Mouse (Mus musculus): ENCODE data around the gene Ppil1. TPM values are rescaled to one million over a fixed set of nuclear protein-coding genes. Genes with fewer than 3 reads are reported as not detected.

The Ppil1 gene
- total RNA-seq, 1 experiment from 2014 or later: 69.8 TPM

DNA sequence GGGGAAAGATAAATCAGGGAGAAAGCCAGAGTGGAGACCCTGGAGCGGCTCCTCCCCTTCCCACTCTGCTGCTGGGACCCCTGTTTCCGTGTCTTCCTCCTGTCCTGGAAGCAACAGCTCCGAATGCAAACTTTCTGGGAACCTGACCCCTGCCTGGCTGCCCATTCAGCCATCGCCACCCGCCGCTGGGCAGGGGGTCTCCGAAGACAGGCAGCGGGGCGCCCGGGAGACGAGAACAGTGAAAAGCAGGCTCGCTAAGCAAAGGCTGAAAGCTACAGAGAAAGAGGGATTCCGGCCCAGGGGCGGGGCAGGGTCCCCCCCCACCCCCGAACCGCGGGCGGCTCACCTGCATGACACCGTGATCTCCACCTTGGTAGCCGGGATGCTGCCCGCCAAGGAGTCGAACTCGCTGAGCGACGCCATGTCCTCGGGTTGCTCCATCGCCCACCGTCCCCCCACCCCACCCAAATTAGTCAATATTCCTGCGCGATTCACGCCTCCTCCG lies 26.7 kb downstream of the Ppil1 start:
- no peak for ATAC-seq (replicated peaks in 1 of 2; ENCODE audit: insufficient read depth in 1 of 2, low FRiP score in 2 of 2, low TSS enrichment in 1 of 2, low read depth in 1 of 2, poor library complexity in 2 of 2, severe bottlenecking in 2 of 2)

DNA sequence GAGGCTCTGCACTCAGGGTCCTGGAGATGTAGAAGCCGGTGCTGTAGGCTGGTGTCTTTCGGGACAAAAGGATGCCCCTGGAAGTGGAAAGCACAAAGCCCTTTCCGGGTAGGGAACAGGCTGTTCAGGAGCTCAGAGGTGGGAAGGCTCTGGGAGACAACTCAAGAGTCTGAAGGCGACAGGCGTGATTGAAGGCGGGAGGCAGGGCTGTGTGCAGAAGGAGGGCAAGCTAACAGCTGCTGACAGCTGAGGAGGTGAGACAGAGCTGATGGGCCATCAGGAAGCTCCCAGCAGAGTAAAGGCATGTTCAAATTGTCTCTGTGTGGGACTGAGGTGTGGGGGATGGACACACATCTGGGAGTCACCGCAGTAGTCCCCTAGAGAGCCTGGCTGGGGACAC lies 27.9 kb downstream of the Ppil1 start:
- ATAC-seq (replicated peaks in 1 of 2; ENCODE audit: insufficient read depth in 1 of 2, low FRiP score in 2 of 2, low TSS enrichment in 1 of 2, low read depth in 1 of 2, poor library complexity in 2 of 2, severe bottlenecking in 2 of 2): no peak

DNA sequence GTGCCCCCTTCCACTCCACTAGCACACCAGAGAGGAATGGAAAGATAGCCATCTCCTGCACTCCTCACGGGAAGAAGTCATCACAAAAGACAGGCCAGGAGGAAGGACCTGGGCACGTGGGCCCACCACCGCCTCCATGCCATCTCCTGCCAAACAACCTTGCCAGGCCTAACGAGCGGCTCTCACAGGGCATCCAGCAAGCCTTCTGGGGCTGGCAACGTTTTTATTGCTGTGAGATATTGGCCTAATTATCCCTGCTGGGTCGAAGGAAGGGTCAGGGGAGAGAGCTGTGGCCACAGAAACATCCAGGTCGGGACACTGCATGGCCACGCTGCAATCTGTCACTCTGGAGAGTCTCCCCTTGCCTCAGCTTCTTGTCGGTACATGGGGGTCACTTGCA lies 32.9 kb downstream of the Ppil1 start:
- no peak for ATAC-seq (replicated peaks in 1 of 2; ENCODE audit: insufficient read depth in 1 of 2, low FRiP score in 2 of 2, low TSS enrichment in 1 of 2, low read depth in 1 of 2, poor library complexity in 2 of 2, severe bottlenecking in 2 of 2)

DNA sequence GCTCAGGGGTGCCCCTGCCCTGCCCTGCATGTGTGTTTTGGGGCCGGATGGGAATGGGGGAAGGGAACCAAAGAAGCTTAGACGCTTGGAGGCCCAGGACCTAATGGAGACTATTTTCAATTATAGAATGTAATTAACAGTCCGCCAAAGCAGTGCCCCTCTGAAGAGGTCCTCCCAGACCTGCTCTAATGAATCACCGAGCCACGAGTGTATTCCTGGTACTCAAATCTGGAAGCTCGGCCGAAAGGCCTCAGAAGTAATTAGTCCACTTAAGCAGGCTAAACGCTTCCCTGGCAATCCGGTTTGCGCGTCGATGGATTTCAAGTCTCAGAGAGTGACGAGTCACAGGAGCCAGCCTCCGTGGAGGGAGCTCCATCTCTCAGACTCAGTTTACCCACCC lies 43.4 kb downstream of the Ppil1 start:
- no peak for ATAC-seq (replicated peaks in 1 of 2; ENCODE audit: insufficient read depth in 1 of 2, low FRiP score in 2 of 2, low TSS enrichment in 1 of 2, low read depth in 1 of 2, poor library complexity in 2 of 2, severe bottlenecking in 2 of 2)

DNA sequence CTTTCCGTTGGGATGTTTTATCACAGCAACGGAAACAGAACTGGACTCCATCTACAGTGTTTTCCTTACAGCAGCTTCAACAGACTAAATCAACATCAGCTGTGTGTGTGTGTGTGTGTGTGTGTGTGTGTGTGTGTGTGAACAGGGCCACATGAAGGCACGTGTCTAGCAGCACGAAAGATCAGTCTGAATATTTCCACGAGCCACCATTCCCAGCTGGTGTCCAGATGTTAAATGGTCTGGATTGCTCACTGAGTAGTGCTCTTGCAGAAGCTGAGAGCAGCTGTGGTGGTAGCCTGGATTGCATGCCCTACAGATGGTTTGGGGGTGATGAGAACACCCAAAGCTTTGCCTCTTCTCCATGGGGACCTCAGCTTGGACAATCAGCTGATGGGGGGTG lies 46.0 kb downstream of the Ppil1 start:
- ATAC-seq (replicated peaks in 1 of 2; ENCODE audit: insufficient read depth in 1 of 2, low FRiP score in 2 of 2, low TSS enrichment in 1 of 2, low read depth in 1 of 2, poor library complexity in 2 of 2, severe bottlenecking in 2 of 2): no peak

DNA sequence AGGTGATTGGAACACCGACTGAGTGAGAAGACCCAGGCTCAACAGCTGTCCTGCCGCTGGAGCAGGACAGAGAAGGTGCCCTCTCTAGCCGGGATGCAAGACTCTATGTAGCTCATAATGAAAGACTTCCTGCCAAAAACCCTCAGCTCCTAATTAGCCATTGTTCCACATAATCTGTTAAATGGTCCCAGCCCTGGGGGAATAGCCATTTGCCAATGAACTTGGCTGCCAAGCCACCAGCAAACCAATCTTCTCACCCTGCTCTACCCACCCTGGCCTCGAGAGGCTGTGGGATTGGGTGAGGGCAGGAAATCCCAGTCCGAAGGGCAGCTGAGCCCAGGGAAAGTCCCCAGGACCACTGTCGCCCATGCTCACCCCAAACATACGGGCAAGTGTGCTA lies 47.9 kb downstream of the Ppil1 start:
- ATAC-seq (replicated peaks in 1 of 2; ENCODE audit: insufficient read depth in 1 of 2, low FRiP score in 2 of 2, low TSS enrichment in 1 of 2, low read depth in 1 of 2, poor library complexity in 2 of 2, severe bottlenecking in 2 of 2): no peak

DNA sequence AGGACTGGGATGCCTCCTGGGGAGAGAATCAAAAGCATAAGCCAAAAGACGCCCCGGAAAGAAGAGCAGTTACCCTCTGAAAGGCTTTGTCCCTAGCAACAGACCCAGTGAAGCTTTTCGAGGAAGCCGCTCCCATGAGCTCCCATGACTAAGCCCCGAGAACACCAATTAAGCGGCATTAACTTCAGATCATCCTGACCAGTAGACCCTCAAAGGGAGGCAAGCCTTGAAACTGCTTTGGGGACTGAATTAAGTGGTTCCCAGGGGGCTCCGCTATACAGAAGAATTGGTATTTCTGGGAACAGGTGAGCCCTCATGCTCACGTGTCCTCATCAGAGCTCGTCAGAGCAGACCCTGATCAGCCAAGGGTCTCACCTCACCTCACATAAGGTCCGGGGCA lies 49.3 kb downstream of the Ppil1 start:
- ATAC-seq (replicated peaks in 1 of 2; ENCODE audit: insufficient read depth in 1 of 2, low FRiP score in 2 of 2, low TSS enrichment in 1 of 2, low read depth in 1 of 2, poor library complexity in 2 of 2, severe bottlenecking in 2 of 2): no peak

DNA sequence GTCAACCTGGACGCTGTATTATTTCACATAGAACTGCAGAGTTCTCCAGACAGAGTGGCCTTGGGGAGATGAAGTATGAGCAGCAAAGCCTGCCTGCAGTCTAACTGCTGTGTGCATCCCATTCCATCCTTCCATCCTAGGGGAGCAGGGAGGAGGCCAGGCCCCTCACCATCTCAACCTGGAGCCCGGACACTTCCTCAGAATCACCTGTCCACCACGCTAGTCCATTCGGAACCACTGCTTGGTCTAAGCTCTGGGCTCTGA lies 49.9 kb downstream of the Ppil1 start:
- ATAC-seq (replicated peaks in 1 of 2; ENCODE audit: insufficient read depth in 1 of 2, low FRiP score in 2 of 2, low TSS enrichment in 1 of 2, low read depth in 1 of 2, poor library complexity in 2 of 2, severe bottlenecking in 2 of 2): no peak

DNA sequence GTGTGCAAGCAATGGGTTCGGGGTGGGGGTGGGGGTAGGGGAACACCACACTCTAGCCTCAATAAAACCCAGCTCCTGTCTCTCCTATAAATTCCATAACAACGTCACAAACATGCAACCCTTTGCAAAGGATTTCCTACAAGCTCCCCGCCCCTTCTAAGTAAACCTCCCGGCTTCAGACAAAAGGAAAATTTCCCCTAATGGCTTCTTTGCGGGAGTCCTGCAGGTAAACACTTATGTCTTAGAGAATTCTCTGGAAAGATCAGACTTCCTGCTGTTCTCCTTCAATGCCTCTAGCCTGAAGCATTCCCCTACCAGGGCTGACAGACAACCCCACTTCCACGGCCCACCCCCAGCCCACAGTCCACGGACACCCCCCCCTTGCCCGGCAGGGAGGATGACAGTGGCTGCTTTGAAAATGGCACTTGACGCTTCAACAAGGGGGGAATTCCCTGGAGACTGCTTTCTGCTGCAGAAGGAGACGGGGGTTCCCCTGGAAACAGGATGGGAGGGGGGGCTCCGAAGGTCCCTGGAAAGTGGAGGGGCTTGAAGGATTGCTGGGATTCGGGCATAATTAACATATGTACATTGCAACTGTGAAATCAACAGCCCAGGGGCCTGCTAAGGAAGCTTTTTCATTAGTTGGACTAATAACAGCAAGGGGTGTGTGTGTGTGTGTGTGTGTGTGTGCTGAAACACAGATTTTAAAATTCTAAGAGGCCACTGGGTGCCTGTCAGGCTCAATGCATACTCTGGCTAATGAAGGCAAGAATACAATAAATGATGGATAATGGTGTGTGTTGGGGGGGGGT lies 50.4 kb downstream of the Ppil1 start:
- no peak for ATAC-seq (replicated peaks in 1 of 2; ENCODE audit: insufficient read depth in 1 of 2, low FRiP score in 2 of 2, low TSS enrichment in 1 of 2, low read depth in 1 of 2, poor library complexity in 2 of 2, severe bottlenecking in 2 of 2)

DNA sequence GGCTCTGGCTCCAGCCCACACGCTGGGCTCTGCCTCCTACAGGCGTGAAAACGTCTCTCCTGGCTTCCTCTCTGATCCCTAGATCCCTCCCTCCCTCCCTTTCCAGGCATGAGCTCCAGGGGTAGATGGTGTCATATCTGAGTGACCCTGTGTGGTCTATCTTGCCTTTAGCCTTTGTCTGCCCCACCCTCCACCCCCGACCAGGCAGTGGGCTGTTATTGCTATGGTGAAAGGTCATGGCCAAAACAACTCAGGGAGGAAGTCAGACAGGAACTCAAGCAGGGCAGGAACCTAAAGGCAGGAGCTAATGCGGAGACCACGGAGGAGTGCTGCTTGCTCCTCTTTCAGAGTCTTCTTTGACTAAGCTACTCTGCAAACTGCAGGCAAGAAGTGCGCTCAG lies 52.1 kb downstream of the Ppil1 start:
- no peak for ATAC-seq (replicated peaks in 1 of 2; ENCODE audit: insufficient read depth in 1 of 2, low FRiP score in 2 of 2, low TSS enrichment in 1 of 2, low read depth in 1 of 2, poor library complexity in 2 of 2, severe bottlenecking in 2 of 2)

DNA sequence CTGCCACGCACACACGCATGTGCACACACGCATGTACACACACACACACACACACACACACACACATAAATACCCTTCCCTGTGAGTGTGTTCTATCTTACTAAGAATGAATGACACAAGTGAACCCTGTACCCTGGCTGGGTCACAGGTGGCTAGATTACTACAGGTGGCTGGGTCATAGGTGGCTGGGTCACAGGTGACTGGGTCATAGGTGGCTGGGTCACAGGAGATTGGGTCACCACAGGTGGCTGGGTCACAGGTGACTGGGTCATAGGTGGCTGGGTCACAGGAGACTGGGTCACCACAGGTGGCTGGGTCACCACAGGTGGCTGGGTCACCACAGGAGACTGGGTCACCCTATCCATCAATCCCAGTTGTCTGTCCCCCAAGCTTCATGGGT lies 53.9 kb downstream of the Ppil1 start:
- no peak for ATAC-seq (replicated peaks in 1 of 2; ENCODE audit: insufficient read depth in 1 of 2, low FRiP score in 2 of 2, low TSS enrichment in 1 of 2, low read depth in 1 of 2, poor library complexity in 2 of 2, severe bottlenecking in 2 of 2)

DNA sequence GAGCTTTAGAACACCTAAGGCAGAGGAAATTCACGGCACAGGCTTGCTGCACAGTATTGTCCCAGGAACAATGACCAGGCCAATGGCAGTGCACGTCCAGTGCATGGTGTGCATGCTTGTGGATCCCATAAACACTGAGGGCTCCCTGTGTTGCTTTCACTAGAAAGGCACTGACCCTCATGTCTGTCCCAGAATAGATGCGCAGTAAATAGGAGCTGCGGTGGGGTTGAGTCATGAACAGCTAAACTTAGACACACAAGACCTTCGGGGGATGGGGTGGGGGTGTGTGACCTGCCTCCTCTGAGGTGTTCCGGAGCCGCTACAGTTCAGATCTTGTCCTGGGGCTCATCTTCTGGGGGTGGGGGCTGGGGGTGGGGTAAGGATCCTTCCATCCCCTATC lies 57.9 kb downstream of the Ppil1 start:
- no peak for ATAC-seq (replicated peaks in 1 of 2; ENCODE audit: insufficient read depth in 1 of 2, low FRiP score in 2 of 2, low TSS enrichment in 1 of 2, low read depth in 1 of 2, poor library complexity in 2 of 2, severe bottlenecking in 2 of 2)

DNA sequence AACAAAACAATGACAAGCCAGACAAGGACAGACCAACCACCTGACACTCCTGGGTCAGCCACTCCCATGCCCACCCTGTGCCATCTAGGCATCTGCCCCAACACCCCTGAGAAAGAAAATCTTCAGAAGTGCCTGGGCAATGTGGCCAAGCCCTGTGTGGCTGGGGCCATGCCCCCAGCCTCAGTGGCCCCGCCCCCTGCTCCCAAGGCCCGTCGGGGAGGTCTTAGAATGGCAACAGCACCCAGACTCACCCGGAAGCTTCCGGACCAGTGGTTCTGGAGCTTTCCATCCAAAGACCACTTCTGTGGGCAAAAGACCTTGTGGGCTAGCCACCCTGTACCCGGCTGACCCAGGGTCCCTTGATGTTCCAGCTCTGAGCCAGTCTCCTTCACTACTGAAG lies 61.4 kb downstream of the Ppil1 start:
- no peak for ATAC-seq (replicated peaks in 1 of 2; ENCODE audit: insufficient read depth in 1 of 2, low FRiP score in 2 of 2, low TSS enrichment in 1 of 2, low read depth in 1 of 2, poor library complexity in 2 of 2, severe bottlenecking in 2 of 2)

Other genes with a start within 250 kb of the Ppil1 start
- gene Srsf3, start 231.6 kb downstream of the Ppil1 start, total RNA-seq (2017): 716 and 982 TPM in 2 replicates
- 7.1 and 9.0 TPM in 2 replicates for gene Cdkn1a, start 173.2 kb downstream of the Ppil1 start, total RNA-seq (2017)
- 27.8 and 58.2 TPM in 2 replicates for gene Rab44, start 150.0 kb downstream of the Ppil1 start, total RNA-seq (2017)
- 1.3 and 1.9 TPM in 2 replicates for gene Cpne5, start 26.0 kb downstream of the Ppil1 start, total RNA-seq (2017)
- 77.2 and 109 TPM in 2 replicates for gene BC004004, start 4.6 kb upstream of the Ppil1 start, total RNA-seq (2017)
- 1.8 and 10.4 TPM in 2 replicates for gene Pi16, start 53.5 kb upstream of the Ppil1 start, total RNA-seq (2017)
- 60.6 and 87.5 TPM in 2 replicates for gene Mtch1, start 83.7 kb upstream of the Ppil1 start, total RNA-seq (2017)
- 36.9 and 54.2 TPM in 2 replicates for gene Fgd2, start 96.7 kb upstream of the Ppil1 start, total RNA-seq (2017)
- gene Pim1, start 226.6 kb upstream of the Ppil1 start, total RNA-seq (2017): 426 and 588 TPM in 2 replicates